Mouse (Mus musculus): ENCODE measurements around the gene Parp8.
"Not testable (repeated sequence)": the region's sequence is repeated elsewhere in the genome, so short reads cannot be mapped to it uniquely, and the experiment has no call there.

Gene Parp8

DNA sequence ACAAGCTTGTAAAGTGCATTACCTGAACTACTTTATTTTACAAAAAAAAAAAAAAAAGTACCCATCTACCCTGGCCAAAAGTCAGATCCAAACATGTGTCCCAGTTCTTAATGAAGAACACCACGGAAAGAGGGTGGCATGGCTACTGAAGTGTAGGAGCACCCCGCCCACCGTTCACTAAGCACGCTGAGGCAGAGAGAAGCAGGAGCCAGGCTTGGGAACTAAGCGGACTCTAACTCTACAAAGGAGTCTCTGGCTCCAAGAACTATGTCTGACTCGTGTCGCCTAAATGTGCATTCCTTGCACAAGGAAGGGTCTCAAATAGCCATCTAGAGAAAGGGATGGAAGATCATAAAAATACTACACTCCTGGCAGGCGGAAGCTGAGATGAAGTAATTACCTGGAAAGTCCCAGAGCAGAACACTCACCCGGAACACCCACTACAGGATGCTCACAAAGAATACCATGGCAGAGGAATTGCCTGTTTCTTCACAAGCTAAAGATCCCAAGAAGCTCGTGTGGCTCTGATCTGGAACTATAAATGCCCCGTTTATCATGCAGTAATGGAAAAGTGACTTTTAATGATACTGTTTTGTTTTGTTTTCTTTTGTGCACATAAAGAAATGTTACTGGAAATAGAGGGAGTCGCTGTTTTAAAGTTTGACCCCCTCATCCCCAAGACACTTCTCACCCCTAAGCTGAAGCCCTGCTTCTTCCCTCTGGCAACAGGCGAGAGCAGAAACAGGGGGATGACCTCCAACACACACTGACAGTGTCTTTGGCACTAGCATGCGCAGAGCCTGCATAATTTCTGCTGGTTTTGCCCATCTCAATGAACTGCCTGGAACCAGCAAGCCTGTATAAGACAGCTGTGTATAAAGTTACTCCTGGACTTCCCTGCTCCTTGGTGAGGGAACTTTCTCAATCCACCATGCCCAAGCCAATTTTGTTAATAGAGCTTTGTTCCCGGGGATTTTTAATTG, 62.6 kb downstream of the Parp8 start:
- CTCF ChIA-PET, result no interaction called here

DNA sequence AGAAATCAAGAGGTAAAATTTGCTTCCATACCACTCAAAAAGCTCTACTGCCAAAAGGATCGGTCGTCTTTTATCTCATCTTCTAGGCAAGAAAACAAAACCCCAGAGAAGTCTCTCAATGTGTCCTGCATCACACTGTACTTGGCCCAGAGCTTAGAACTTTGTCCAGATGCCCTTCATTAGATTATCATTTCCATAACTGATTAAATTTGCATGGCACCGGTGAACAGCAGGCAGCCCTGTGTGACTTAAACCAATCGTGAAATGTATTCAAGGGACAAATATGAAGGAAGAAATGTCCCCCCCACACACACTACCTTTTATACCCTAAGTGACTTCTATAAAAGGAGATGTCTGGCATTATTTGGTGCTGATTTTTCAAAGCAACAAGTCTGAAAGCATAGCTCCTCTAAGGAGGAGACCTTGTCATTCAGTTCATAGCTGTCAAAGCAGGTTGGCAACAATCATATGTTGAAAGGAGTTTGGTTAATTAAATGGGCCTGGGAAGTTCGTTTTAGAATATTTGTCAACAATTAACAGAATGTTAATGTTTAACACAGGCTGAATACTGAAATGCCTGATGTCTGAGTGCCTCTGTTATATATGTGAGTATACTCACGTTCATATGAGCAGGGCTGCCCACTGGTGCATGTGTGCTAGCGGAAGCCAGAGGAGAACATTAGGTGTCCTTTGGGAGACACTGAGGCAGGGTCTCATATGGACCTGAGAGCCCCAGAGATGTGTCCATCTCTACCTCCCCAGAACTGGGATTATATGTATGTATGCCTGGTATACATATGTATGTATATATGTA, 66.4 kb downstream of the Parp8 start:
- CTCF ChIA-PET, result no interaction called here

DNA sequence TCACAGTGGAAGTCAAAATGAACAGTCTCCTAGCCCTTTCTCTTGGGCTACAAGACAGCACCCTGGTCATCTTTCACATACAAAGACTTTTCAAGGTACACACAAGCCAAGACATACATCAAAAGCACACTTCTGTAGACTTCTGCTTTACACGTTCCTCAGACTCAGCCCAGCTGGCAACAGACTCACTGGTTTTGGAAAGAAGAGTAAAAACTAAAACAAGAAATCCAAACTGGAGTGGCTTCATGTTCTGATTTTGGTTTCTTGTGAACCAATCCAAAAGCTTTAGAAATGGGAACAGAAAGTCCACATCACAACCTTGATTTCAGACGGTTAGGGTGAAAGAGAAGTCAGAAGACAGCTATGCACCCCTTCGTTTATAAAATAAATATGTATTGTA, 67.8 kb downstream of the Parp8 start:
- CTCF ChIA-PET, result no interaction called here

DNA sequence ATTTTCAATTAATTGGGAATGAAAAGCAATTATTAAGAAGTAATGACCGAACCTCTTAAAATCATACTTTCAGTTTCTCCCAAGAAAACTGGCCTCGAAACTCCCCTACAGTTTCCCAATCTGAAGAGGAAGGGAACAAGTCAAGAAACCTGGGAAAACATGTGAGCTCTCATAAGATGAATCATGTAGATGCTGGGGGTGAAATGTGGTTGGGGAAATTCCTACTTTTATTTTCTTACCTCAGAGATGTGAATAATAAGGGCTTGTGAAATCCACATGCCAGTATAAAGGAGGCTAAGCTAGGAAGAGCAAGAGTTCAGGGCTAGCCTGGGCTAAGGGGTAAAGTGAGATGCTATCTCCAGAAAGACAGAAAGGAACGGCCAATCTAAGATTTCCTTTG, 74.0 kb downstream of the Parp8 start:
- CTCF ChIA-PET, result no interaction called here

DNA sequence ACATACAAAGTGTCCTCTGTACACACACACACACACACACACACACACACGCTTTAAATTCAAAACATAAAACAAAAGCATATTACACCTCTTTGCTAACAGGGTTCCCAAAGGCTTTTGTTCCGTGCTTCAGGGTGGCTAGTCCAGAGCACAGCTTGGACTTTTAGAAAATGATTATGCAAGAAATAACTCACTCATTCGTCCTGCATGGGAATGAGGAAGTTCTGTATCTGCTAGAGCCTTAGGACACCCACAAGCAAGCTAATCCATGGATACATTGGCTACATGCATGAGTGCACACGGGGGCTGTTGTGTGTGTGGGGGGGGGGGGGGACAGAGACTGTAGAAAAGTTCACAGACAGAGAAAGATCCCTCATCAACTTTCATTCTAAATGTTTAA, 75.8 kb downstream of the Parp8 start:
- CTCF ChIA-PET, result no interaction called here

DNA sequence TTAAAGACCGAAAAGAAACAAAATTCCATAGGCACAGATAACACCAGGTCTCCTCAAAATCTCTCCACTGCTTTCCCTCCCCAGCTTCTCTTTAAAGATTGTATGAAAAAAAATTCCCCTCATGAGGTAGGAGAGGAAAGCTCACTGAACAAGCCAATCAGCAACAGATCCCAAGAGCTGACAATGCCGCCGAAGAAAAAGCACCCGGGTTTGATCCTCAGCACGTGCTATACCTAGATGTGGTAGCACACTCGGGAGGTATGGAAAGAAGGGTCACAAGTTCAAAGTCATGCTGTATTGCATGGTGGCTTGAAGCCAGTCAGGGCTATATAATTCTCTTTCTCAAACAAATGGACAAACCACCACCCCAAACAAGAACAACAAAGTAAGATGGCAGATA, 76.3 kb downstream of the Parp8 start:
- CTCF ChIA-PET, result no interaction called here

DNA sequence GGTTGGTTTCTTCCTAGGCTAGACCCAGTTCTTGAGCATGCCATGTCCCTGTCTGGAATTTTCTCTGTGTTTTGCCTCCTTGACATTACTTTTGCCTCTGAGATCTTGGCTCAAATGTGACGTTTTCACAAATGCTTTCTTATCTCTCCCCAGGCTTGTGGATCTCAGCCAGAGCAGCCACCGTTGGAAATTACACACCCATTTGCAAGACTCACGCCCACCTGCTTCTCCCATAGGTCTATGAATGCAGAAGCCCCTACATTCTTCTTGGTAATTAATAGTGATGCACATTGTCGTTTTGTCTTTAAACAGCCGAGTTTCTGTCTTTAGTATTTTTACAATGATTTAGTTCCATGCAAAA, 77.1 kb downstream of the Parp8 start:
- CTCF ChIA-PET, result interaction anchor here (0.6 kb wide), 1 partner anchor 33 kb away, joined by 3 read pairs; no protein-coding TSS in a partner anchor

DNA sequence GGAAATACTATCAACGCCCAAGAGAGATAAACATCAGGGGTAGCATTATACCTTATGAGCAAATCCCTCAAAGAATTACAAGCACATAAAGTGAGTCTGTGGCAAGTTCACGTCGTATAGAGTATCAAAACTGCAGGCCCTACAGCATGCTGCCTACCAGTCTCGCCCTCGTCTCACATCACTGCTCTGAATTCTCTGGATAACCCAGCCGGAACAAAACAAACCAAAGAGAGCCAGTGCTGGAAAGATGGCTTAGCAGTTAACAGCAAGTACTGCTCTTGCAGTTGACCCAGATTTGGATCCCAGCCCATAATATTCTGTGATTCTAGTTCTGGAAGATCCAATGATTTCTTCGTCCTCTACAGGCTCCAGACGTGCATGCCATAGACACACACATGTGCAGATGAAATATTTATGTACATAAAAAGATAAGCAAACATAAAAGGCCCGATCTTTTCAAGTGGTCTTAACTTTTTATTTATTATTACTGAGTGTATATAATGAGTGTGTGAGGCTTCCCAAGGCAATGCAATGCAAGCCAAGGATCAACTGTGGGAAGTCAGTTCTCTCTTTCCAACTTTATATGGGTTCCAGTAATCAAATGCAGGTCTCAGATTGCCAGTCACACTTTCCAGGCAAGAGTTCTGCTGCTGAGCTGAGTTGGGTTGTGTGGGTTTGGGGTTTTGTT, 77.6 kb downstream of the Parp8 start:
- CTCF ChIA-PET, result interaction anchor here (0.6 kb wide), 1 partner anchor 32 kb away, joined by 3 read pairs; no protein-coding TSS in a partner anchor

DNA sequence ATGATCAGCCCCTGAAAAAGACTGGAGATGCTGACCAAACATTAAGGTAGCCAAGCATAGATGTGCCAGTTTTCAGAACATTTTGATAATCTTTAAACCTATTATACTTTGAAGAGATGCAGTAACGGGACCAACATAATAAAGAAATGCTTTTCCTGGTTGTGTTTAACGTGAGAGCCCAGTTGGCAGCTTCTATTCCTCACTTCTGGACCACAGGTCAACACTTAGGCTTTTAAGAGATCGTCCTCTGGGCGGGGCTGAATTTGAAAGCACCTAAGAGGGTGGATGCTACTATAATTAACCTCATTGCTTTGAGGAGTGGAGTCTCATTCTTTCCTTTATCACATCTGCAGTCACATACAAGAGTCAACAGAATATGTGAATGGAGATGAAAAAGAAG, 78.8 kb downstream of the Parp8 start:
- CTCF ChIA-PET, result no interaction called here

DNA sequence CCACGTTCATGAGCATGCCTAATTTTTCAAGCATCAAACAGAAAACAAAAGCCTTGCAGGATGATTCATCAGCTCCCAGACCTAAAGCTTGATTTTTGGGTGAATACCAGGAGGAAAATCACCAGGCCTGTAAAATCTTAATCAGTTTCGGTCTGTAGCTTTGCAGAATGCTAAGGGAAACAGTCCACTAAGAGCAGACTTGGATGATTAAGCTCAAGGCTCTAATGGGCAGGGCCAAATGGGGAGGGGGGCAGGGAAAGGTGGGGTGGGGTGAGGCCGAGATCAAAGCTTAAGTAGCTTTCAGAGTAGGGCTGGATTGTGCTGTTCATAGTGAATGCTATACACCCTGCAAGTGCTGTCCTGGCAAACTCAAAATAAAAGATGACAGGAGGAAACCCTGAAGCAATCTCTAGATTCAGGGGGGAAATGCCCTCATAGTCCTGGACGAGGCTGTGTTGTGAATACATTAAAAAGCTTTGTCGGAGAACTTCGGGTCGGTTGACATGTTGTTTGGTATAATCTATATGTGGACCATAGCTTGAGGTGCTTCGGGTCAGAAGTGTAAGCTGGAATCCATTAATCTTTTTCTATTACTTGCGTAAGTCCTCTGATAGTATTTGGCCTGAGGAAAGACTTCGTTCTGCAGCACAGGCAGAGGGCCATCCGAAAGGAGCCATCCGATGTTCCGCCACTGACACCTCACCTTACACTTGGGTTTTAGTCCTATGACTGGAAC, 83.9 kb downstream of the Parp8 start:
- CTCF ChIA-PET, result no interaction called here

DNA sequence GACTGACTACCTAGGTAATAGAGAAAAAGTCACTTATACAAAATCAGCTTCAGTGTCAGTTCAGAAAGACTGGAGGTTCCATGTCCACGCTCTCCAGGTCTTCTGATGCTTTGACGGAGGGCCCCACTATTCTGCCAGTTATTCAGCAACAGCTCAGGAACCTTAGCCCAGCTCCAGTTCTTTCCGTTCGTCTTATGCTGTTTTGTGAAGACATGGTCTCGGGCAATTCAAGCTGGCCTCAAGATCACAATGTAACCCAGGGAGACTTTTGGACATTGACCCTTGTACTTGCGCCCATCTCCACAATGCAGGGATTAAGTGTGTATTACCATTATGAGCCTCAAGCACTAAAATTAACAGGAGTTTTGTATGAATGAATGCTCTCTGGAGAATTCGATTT, 84.6 kb downstream of the Parp8 start:
- CTCF ChIA-PET, result interaction anchor here (0.7 kb wide), 1 partner anchor 49 kb away, joined by 3 read pairs; no protein-coding TSS in a partner anchor

DNA sequence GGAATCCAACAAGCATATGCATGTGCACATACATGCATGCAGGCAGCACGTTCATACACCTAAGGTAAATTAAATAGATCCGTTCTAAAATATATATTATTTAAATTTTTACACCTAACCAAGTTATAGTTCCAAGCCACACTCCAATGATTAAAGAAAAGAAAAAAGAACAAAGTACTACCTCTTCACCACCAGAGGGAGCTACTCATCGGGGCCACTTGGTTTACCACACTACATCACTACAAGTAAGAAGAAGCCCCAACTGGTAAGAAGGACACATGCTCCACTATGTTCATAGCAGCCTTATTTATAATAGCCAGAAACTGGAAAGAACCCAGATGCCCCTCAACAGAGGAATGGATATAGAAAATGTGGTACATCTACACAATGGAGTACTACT, 88.3 kb downstream of the Parp8 start:
- CTCF ChIA-PET, result not testable (repeated sequence)

DNA sequence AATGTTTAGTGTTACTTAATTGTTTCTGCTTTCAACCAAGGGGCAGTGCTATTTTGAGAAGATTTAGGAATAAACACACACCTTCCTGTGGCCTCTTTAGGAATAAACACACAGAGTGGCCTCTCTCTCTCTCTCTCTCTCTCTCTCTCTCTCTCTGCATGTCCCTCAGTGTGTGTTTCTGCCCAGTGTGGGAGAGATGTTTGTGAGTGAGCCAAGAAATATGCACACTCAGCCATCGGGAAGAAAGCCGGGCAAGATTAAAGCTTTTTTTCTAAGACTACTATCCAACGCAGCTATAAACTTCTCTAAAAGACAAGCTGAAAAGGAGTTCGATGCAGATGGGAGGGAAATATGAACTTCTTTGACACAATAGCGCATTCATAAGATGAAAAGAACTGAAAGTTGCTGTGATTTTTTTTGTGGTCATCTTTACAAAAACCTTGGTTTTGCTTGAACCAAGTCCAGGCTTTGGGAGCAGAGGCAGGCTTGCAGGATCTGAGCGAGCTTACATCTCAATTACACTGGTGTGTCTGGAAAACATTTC, 107.9 kb downstream of the Parp8 start:
- CTCF ChIA-PET, result no interaction called here

DNA sequence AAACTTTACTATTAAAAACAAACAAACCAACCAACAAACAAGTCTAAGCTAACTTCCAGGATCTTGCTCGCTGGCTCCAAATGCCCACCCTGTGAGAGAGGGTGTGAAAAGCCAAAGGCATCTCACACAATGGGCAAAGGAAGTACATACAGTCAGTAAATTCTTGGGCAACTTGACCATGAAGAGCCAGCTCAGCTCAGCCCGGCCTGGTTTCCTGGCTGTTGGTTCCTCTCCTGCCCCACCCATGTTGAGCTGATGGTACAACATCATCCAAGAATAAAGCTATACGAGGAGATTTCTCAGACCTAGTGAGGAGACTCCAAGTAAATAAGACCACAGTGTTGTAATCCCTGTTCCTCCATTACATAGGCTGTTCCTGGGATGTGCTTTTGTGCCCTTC, 117.1 kb downstream of the Parp8 start:
- CTCF ChIA-PET, result no interaction called here

DNA sequence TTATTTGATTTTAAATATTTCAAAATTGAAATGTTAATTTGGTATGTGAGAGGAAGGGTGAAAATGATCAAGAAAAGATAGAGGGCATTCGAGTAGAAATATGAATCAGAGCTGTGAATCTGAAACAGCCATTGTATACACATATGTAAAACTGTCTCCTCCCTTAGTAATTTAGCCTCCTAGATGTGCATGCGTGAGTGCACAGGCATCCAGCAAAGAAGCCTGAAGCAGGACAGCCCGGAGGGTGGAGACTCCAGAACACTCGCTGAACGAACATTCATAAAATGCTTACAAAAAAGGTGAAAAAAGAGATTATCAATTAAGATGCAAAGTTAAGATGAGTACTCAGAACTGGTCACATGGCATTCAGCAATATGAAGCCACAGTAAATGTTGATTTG, 121.9 kb downstream of the Parp8 start:
- CTCF ChIA-PET, result no interaction called here

DNA sequence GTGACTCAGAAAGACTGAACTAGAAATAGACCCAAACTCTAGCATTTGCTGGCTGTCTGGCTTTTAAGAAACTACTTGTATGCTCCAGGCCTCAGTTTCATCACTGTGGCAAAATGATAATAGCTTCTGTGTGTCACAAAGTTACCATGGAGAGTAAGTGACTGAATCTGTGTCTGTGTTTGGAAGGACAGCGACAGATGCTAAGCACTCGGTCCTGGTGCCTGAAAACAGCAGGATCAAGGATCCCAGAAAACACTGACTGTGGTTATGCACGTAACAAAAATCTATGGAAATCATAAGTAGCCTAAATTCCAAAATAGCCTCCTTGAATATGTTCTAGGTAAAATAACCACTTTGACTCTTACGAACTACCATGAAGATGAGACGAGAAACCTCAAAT, 126.9 kb downstream of the Parp8 start:
- CTCF ChIA-PET, result no interaction called here

DNA sequence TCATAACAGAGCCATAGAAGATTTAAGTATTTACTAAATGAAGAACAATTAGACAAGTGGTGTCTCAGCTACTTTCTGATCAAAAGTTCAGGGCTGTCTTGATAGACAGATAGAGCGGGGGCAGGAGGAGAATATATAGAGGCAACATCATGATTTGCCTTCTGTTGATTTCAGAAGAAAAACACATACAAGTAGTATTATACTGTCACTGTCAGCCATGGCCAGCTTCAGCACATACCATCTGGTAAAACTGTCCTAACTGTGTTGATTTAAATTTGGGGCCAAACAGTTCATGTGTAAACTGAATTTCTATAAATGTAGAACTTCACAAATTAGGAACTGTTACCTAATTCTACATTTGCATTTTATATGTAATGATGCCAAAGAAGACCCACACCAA, 127.6 kb downstream of the Parp8 start:
- CTCF ChIA-PET, result no interaction called here

DNA sequence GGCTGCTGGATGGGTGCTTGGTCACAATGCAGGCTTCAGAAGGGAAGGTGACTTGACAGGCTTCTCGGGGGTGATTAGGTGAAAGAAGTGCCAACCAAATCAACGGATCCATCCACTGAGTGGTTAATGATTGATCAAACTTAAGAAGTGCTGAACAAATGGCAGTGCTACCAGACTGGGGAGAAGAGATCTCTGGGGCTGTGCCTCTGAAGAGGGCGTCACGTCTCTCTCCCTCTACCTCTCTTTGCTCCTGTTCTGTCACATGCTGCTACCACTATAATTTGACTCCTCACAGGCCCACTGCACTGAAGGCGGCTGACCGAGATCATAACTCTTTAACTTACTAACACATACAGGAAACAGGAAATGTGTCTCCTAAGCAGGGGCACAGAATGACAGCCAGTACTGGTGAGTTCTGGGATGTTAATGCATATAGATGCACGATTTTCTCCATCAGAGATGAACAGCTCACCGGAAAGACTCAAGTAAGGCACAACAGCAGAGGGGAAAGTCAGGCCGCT, 140.9 kb downstream of the Parp8 start:
- CTCF ChIA-PET, result no interaction called here

DNA sequence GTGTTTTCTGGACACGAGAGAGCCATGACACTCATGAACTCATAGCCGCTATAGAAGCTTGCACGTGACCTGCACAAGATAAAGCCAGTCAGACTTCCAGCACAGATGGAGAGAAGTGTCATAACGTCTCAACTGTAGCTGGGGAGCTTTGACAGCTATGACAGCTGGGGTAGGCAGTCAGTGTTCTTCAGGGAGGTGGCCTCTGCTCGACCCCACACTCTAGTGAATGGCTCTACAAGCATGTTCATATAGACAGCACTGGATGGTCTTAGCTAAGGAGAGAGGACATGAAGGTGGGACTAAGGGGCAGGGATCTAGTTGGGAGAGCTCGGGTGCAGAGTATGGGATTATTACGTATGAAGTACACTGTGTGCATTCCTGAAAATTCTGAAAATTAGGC, 143.1 kb downstream of the Parp8 start:
- CTCF ChIA-PET, result no interaction called here

DNA sequence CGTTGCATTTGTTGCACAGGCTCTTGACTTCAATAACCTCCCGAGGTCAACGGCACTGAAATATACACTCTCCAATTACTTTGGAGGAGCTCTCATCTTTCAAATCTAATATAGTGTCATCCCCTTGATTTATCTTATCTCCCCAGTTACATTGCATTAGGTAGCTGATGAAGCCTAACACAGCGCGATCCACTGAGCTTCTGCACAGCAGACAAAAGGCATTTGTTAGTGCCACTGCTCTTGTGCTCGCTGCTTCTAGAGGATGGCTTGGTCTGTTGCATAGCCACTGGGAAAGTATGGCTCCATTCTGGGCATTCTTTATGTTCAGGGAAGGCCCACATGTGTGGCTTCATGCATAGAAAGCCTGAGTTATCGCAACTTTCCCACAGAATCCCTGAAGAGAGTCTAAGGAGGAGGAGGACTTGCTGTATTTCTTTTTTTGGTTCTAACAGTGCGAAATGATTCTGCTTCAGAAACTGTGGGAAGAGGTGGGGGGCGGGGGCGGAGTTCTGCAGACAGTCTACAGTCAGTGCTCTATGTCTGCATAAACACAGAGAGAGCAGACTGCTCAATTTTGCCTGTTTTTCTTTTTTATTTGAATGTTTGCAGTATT, 145.7 kb downstream of the Parp8 start:
- CTCF ChIA-PET, result no interaction called here

DNA sequence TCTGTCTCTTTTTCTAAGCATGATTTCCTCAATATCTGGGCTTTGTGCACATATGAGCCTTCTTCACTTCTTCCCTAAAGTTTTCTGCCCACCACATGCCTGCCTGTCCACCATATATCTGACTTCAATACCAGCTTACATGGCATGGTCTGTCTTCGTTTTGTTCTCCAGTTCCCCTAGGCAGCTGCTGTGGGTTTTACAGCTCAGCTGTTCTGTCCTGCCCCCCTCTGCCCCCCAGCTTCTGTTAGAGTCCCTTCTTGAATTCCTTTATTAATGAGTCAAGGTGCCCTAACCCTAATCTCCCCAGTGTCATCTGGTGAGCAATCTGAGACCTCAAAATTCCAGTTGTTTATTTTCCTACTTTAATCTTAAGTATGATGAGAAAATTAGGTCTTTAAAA, 155.1 kb downstream of the Parp8 start:
- CTCF ChIA-PET, result no interaction called here
